Mouse (Mus musculus) heart, embryonic 12.5 days (tissue): Measurements from ENCODE around the gene Smim11. TPM values are rescaled to one million over a fixed set of nuclear protein-coding genes. Genes with fewer than 3 reads are reported as not detected.

Experiments used
- ATAC-seq: fragments of 200-750 bp; cut with Nextera tagmentation; 2 replicates; pipeline ENCODE4 v1.8.0; 2017; ENCODE audit warnings: moderate TSS enrichment, moderate library complexity; ENCODE audit not compliant: insufficient number of reproducible peaks, low FRiP score
- H3K27ac ChIP-seq: fragments of 300-500 bp; sonication (generic); 2 replicates; pipeline ENCODE4 v1.5.1; 2016; ENCODE audit warnings: mild to moderate bottlenecking, moderate library complexity; ENCODE audit not compliant: poor library complexity, severe bottlenecking
- H3K27me3 ChIP-seq: fragments of 300-500 bp; sonication (generic); replicated peaks from 2 replicates; pipeline ENCODE4 v1.6.1; 2016; ENCODE audit warnings: mild to moderate bottlenecking, moderate library complexity
- H3K36me3 ChIP-seq: fragments of 300-500 bp; sonication (generic); 2 replicates; pipeline ENCODE4 v1.6.1; 2016; ENCODE audit warnings: mild to moderate bottlenecking, moderate library complexity
- H3K4me1 ChIP-seq: fragments of 300-500 bp; sonication (generic); replicated peaks from 2 replicates; pipeline ENCODE4 v1.6.1; 2016; ENCODE audit warnings: mild to moderate bottlenecking
- H3K4me2 ChIP-seq: fragments of 300-500 bp; sonication (generic); 2 replicates; pipeline ENCODE4 v1.6.1; 2016; ENCODE audit warnings: mild to moderate bottlenecking, moderate library complexity
- H3K4me3 ChIP-seq: fragments of 300-500 bp; sonication (generic); 2 replicates; pipeline ENCODE4 v1.5.1; 2016; ENCODE audit warnings: mild to moderate bottlenecking
- H3K9ac ChIP-seq: fragments of 300-500 bp; sonication (generic); 2 replicates; pipeline ENCODE4 v1.6.1; 2016; ENCODE audit warnings: mild to moderate bottlenecking, moderate library complexity
- H3K9me3 ChIP-seq: fragments of 300-500 bp; sonication (generic); replicated peaks from 2 replicates; pipeline ENCODE4 v1.6.1; 2016; ENCODE audit warnings: mild to moderate bottlenecking, moderate library complexity
- WGBS: fragments of 180-500 bp; shearing (Covaris S2); methylation state at CpG from one replicate; pipeline ENCODE4 v1.1.7; 2016; 5-methylcytosine and 5-hydroxymethylcytosine counted together
- polyA plus RNA-seq: library from polyadenylated mRNA; unstranded; fragments of >200 nt; fragmentation: Nextera tagmentation; extraction: Ambion mirVana; gene quantifications from 2 replicates; pipeline ENCODE4 v1.2.1, GENCODE M21; 2016

Smim11 gene
- polyA plus RNA-seq, 1 experiment from 2014 or later, result 121 TPM

DNA sequence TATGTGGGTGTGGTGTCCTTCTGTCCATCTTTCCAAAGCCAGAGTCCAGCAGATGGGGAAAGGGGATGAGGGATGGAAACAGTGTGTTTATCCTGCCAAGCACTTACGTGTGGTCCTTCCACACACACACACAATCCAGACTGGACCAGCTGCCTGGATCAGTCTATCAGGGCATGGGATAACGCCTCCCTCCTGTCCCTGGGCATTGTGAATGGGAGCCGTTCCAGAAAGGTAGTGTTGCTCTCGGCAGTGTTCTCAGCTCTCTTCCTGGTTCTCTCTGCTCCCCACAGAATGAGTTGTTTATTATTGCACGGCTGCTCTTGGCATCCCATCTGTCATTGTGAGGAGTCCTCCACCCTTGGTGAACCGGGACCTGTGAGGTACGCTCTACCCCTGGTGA is 59.6 kb downstream of the Smim11 start:
- Histone ChIP-seq H3K36me3 (no peaks in the 10 kb centered on the region), H3K27me3 (no peaks in the 10 kb centered on the region), H3K9ac (no peak overlapping the region), H3K4me1 (peaks cover 41% of the 10 kb centered on the region), H3K27ac (no peak overlapping the region), H3K9me3 (no peaks in the 10 kb centered on the region), H3K4me3 (no peak overlapping the region), H3K4me2 (no peak overlapping the region)
- 72% methylated on average over 7 of the region's 7 CpGs for WGBS
- no peak for ATAC-seq

Other genes starting within 250 kb of the Smim11 start
- gene Mrps6, start 243.0 kb upstream of the Smim11 start, polyA plus RNA-seq, result 112 and 118 TPM in 2 replicates
- gene Gm49711, start 243.0 kb upstream of the Smim11 start, polyA plus RNA-seq, result 0.15 TPM in 1 of 2 replicates, not detected in the other
- 5.9 and 6.4 TPM in 2 replicates for gene Slc5a3, start 243.0 kb upstream of the Smim11 start, polyA plus RNA-seq
- gene Kcne2, start 8.9 kb upstream of the Smim11 start, polyA plus RNA-seq, result 2.0 and 2.1 TPM in 2 replicates
- not detected in 2 replicates for gene Fam243, start 20.2 kb downstream of the Smim11 start, polyA plus RNA-seq
- 78.4 and 87.1 TPM in 2 replicates for gene Kcne1, start 58.2 kb downstream of the Smim11 start, polyA plus RNA-seq
- gene Rcan1, start 169.6 kb downstream of the Smim11 start, polyA plus RNA-seq, result 148 and 153 TPM in 2 replicates
- gene Clic6, start 184.4 kb downstream of the Smim11 start, polyA plus RNA-seq, result 1.7 and 1.8 TPM in 2 replicates